Comparison of ENCODE assay signal across 8 mouse cellular contexts in the genomic region with DNA sequence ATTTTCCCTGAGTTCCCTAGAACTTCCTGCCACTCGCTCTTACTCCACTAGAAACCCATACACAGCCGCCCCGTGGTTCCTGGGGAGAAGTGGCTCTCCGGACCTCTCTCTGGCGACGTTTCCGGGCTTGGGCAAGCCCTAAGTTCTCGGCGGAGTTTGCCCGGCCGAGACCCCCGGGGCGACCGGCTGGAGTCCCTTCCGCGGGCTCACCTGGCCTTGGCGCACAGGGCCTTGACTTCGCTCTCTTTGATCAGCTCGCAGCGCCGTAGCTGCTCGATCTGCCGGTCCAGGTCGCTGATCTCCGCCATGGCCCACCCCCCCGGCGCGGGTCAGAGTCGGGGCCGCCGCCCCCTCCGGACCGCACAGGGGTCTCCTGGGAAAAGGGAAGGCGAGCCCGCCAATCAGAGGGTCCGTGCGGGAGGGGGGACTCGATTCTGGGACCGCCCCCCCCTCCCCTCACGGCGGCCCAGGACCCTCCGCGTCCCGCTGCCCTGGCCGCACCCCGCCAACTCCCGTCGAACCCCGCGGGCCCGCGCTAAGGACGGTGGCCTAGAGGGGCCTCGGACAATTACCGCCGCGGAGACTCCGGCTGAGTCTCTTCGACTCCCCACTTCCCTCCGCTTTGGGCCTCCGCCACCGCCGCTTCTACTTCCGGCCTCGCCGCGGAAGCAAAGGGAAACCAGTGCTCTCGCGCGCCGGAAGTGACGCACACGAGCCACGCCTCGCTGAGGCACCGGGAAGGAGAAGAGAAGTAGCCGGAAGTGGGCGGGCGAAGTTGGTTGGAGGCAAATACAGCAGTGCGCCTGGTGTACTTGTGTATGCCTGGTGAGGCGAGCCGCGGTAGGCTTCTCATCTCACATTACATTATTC. TPM values are rescaled to one million over a fixed set of nuclear protein-coding genes. Genes with fewer than 3 reads are reported as not detected.
DNase-seq lines count a peak whose midpoint lies in the region; ATAC-seq lines count a peak whose summit lies in the region.

Gene Ppp4c (minus strand): TSS at position 646 of the 870 bp plus-strand sequence.

- peak; percentile 91 for ATAC-seq in common myeloid progenitor, adult 5-6 weeks (replicated peaks; ENCODE audit: low read depth, poor library complexity, severe bottlenecking)

- peak within 1 kb of the TSS; percentile 97 for H3K4me3 ChIP-seq in megakaryocyte, embryonic 14.5 days (replicated peaks)

- peaks cover 74% of the 10 kb centered on the region for H3K36me3 ChIP-seq in megakaryocyte, embryonic 14.5 days (replicated peaks; ENCODE audit: low read length)

- H3K9me3 ChIP-seq in megakaryocyte, embryonic 14.5 days: no peaks in the 10 kb centered on the region

- peaks cover 75% of the 10 kb centered on the region for H3K4me1 ChIP-seq in megakaryocyte, embryonic 14.5 days

- peak; percentile 99 for DNase-seq in ZHBTc4 (ENCODE audit: low read depth, low spot score)
- DNase-seq in gastrocnemius, adult 8-10 months (ENCODE audit: low spot score in 2 of 2): peak; percentile 89 to 94
- DNase-seq in hindlimb bud, embryonic 11.5 days (ENCODE audit: extremely low spot score, low read depth, low spot score): peak; percentile 78
- DNase-seq in left cerebral cortex, adult 8-10 months (ENCODE audit: low spot score in 2 of 2): peak; percentile 87 to 95
- peak; percentile 99 for DNase-seq in right cerebral cortex, postnatal 10 days (ENCODE audit: low spot score in 2 of 2)
- peak; percentile 94 for DNase-seq in urinary bladder, postnatal 25 days (ENCODE audit: low spot score)

- H3K27me3 ChIP-seq in megakaryocyte, embryonic 14.5 days (replicated peaks): no peaks in the 10 kb centered on the region

RNA-seq across cellular contexts. Expression of gene Ppp4c, which starts in this region (rescaled TPM):
- total RNA-seq in common myeloid progenitor, adult 5-6 weeks (2017): 120 and 125 TPM in 2 replicates
- 10 to 100 TPM; 23.1 to 26.0 (median 24.8) TPM for total RNA-seq in gastrocnemius, adult 8-10 months (2022)
- 10 to 100 TPM; 48.2 to 56.0 (median 51.2) TPM for total RNA-seq in left cerebral cortex, adult 8-10 months (2022)
- polyA plus RNA-seq in megakaryocyte, embryonic 14.5 days (2012; ENCODE audit: insufficient read depth, low replicate concordance): 46.3 and 115 TPM in 2 replicates

Comparison
In these comparisons a context has a peak if more than half of its experiments do, and no peak if none do; other contexts are left out.
1. Peak in every context shown above with its lines: DNase-seq, ATAC-seq and H3K4me3 ChIP-seq.